Mouse (Mus musculus) hindbrain, embryonic 14.5 days (tissue): ENCODE measurements around the gene Fut2. TPM values are rescaled to one million over a fixed set of nuclear protein-coding genes. Genes with fewer than 3 reads are reported as not detected.

ENCODE experiments used
- ATAC-seq: fragments of 200-750 bp; cut with Nextera tagmentation; 2 replicates; pipeline ENCODE4 v1.8.0; 2017; ENCODE audit warnings: moderate number of reproducible peaks, mild to moderate bottlenecking, moderate TSS enrichment, moderate library complexity; ENCODE audit not compliant: low FRiP score
- DNase-seq: peaks from one replicate; pipeline ENCODE4 v3.0.0-alpha.2; 2015; ENCODE audit warnings: low spot score
- H3K27ac ChIP-seq: fragments of 300-500 bp; sonication (generic); 2 replicates; pipeline ENCODE4 v1.5.1; 2014; ENCODE audit warnings: mild to moderate bottlenecking, moderate library complexity
- H3K27me3 ChIP-seq: fragments of 300-500 bp; sonication (generic); 2 replicates; pipeline ENCODE4 v1.6.1; 2014; ENCODE audit warnings: mild to moderate bottlenecking, low read length, mixed read lengths; ENCODE audit not compliant: control insufficient read depth, insufficient read depth
- H3K36me3 ChIP-seq: fragments of 300-500 bp; sonication (generic); replicated peaks from 2 replicates; pipeline ENCODE4 v1.6.1; 2014; ENCODE audit not compliant: control insufficient read depth, insufficient read depth
- H3K4me1 ChIP-seq: fragments of 300-500 bp; sonication (generic); replicated peaks from 2 replicates; pipeline ENCODE4 v1.6.1; 2014; ENCODE audit warnings: antibody characterized with exemption, low read length, mixed read lengths; ENCODE audit not compliant: control insufficient read depth, insufficient read depth
- H3K4me2 ChIP-seq: fragments of 300-500 bp; sonication (generic); replicated peaks from 2 replicates; pipeline ENCODE4 v1.6.1; 2014; ENCODE audit warnings: mild to moderate bottlenecking, moderate library complexity
- H3K4me3 ChIP-seq: fragments of 300-500 bp; sonication (generic); replicated peaks from 2 replicates; pipeline ENCODE4 v1.5.1; 2014; ENCODE audit warnings: mild to moderate bottlenecking, low read length
- H3K9ac ChIP-seq: fragments of 300-500 bp; sonication (generic); 2 replicates; pipeline ENCODE4 v1.6.1; 2014
- H3K9me3 ChIP-seq: fragments of 300-500 bp; sonication (generic); 2 replicates; pipeline ENCODE4 v1.6.1; 2016; ENCODE audit warnings: low read length; ENCODE audit not compliant: control insufficient read depth
- WGBS: fragments of 180-500 bp; shearing (Covaris S2); extraction: QIAGEN DNeasy Blood & Tissue Kit; methylation state at CpG from one replicate; pipeline ENCODE4 v1.1.7; 2014; 5-methylcytosine and 5-hydroxymethylcytosine counted together
- polyA plus RNA-seq: library from polyadenylated mRNA; unstranded; fragments of >200 nt; fragmentation: Nextera tagmentation; extraction: Ambion mirVana; gene quantifications from 2 replicates; pipeline ENCODE4 v1.2.1, GENCODE M21; 2014

Fut2 gene
- polyA plus RNA-seq, 1 experiment from 2014 or later = 0.11 TPM

DNA sequence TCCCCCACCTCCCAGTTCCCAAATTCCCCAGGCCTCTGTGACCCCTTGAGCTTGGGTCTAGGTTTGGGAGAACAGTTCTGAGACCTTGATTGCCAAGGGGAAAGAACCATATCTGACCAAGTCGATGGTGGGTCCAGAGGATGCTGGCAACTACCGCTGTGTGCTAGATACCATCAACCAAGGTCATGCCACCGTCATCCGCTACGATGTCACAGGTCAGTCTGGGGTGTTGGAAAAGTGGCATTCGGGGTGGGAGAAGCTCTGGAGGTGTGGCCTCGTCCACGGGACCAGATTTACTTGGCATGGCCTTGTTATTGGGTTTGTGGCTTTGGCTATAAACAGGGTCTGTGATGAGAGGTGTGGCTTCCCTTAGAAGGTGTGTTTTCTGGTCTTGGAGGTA lies 40.7 kb downstream of the Fut2 start:
- H3K4me2 ChIP-seq = no peak overlapping the region
- H3K27me3 ChIP-seq = no peaks in the 10 kb centered on the region; the same call in 1 of the 2 replicates
- no peak overlapping the region for H3K4me3 ChIP-seq
- ATAC-seq = no peak
- no peak for DNase-seq
- no peaks in the 10 kb centered on the region for H3K36me3 ChIP-seq
- no peaks in the 10 kb centered on the region for H3K9me3 ChIP-seq
- H3K27ac ChIP-seq = no peak overlapping the region
- no peak overlapping the region for H3K9ac ChIP-seq
- peaks cover 7% of the 10 kb centered on the region; the same call in 1 of the 2 replicates for H3K4me1 ChIP-seq
- WGBS = 87% methylated on average over 8 of the region's 8 CpGs

DNA sequence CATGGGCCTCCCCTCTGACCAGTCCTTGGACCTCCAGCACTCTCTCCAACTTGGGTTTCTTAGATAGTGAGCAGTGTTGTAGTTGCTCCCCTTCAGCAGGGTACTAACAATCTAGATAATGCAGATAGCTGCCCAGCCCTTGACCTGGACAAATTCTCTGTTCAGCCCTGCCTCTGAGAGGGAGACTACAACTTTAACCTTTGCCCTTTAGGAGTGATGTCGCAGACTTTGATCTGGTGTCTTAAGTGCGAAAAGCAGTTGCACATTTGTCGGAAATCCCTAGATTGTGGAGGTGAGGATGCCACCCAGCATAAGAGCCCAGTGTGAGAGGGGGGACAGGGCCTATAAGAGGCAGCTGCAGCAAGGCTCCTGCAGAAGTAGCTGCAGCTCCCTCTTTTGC lies 41.5 kb downstream of the Fut2 start:
- no peak overlapping the region for H3K4me3 ChIP-seq
- H3K27me3 ChIP-seq = no peaks in the 10 kb centered on the region; the same call in 1 of the 2 replicates
- ATAC-seq (no peak), DNase-seq (no peak)
- H3K4me2 ChIP-seq = no peak overlapping the region
- H3K9ac ChIP-seq = no peak overlapping the region
- H3K27ac ChIP-seq = no peak overlapping the region
- H3K36me3 ChIP-seq = no peaks in the 10 kb centered on the region
- peaks cover 7% of the 10 kb centered on the region; the same call in 1 of the 2 replicates for H3K4me1 ChIP-seq
- WGBS = 88% methylated on average over 3 of the region's 3 CpGs
- H3K9me3 ChIP-seq = no peaks in the 10 kb centered on the region

DNA sequence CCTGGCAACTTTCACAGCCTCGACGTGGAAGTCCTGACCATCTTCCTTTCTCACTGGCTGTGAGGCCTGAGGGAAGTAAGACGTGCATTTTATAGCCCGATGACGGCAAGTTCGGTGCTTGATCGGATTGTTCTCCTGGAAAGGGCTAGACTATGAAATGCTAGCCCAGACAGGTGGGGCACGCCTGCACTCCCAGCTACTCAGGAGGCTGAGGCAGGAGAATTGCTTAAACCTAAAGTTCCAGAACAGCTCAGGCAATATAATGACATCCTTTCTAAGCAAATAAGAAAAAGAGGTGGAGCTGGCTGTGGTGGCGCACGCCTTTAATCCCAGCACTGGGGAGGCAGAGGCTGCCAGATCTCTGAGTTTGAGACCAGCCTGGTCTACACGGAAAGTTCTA lies 42.7 kb downstream of the Fut2 start:
- WGBS = 96% methylated on average over 11 of the region's 11 CpGs
- Histone ChIP-seq H3K4me2 (no peak overlapping the region), H3K27me3 (peaks cover 7% of the 10 kb centered on the region), H3K9me3 (no peaks in the 10 kb centered on the region), H3K4me3 (no peak overlapping the region), H3K4me1 (peaks cover 7% of the 10 kb centered on the region; the same call in 1 of the 2 replicates), H3K27ac (no peak overlapping the region), H3K36me3 (no peaks in the 10 kb centered on the region), H3K9ac (no peak overlapping the region)
- no peak for DNase-seq
- ATAC-seq = no peak

DNA sequence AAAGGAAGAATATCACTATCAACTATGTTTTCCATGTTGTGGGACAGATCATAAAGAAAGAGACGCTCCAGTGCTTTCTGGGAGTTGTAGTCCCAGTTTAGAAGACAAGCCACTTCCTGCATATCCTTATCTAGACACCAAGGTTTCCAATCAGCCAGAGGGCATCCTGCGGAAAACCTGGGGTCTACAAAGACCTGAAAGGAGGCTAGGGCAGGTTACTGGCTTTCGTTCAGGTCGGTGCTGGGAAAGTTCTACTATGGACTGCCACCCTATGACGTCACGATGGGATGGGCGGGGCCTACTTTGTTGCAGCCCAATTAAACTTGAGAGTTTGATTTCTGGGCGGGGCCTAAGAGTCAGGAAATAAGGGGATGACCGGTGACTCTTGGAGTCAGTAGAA lies 44.8 kb downstream of the Fut2 start, which contains the start of gene Izumo1:
Izumo1 (plus strand) TSS at position 369 of the 400 bp plus-strand sequence.
- Histone ChIP-seq H3K4me2 (no peak within 1 kb of the TSS), H3K9me3 (no peaks in the 10 kb centered on the region), H3K4me1 (no peaks in the 10 kb centered on the region), H3K27me3 (peaks cover 28% of the 10 kb centered on the region), H3K9ac (no peak within 1 kb of the TSS), H3K27ac (no peak within 1 kb of the TSS), H3K4me3 (no peak within 1 kb of the TSS), H3K36me3 (no peaks in the 10 kb centered on the region)
- DNase-seq (no peak), ATAC-seq (no peak)
- WGBS = 37% methylated on average over 9 of the region's 9 CpGs

DNA sequence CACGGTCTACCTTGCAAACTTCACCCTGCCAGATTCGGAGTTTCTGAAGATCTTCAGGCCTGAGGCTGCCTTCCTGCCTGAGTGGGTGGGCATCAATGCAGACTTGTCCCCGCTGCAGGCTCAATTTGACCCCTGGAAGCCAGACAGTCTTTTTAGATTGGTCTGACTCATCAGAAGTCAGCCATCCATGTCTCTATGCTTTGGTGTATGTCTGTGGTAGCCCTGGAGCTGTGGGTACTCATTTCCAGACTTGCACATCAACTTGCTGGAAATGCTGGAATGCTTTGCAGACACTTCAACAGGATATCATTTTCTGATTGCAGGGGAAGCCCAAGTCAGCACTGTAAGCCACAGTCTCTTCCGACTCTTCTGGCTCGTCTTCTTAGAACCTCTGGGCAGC lies 46.6 kb downstream of the Fut2 start:
- ATAC-seq (no peak), DNase-seq (no peak)
- peaks cover 40% of the 10 kb centered on the region for H3K27me3 ChIP-seq
- WGBS = 91% methylated on average over 5 of the region's 5 CpGs
- no peak overlapping the region for H3K4me3 ChIP-seq
- H3K36me3 ChIP-seq = no peaks in the 10 kb centered on the region
- no peaks in the 10 kb centered on the region for H3K9me3 ChIP-seq
- no peak overlapping the region for H3K27ac ChIP-seq
- no peak overlapping the region for H3K9ac ChIP-seq
- H3K4me1 ChIP-seq = no peaks in the 10 kb centered on the region
- H3K4me2 ChIP-seq = no peak overlapping the region

DNA sequence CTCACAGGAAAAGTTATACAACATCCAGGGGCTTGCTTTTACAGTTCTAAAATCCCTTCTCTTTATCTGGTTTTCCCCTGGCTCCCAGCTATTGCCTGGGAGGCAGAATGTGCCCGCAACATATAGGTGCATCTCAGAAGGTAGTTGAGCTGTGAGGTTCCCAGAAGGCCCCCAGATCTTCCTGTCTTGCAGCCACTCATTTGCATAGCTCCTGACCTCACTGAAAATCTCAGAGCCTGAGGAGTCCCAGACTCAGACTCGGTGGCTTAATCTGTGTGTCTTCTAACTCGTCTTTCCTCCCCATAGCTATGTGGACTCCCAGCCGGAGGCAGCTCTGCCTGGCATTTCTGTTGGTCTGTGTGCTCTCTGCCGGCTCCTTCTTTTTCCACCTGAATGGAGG lies 47.9 kb downstream of the Fut2 start:
- no peak for ATAC-seq
- peaks cover 40% of the 10 kb centered on the region for H3K27me3 ChIP-seq
- no peak for DNase-seq
- no peaks in the 10 kb centered on the region for H3K9me3 ChIP-seq
- no peak overlapping the region for H3K4me3 ChIP-seq
- H3K9ac ChIP-seq = no peak overlapping the region
- 87% methylated on average over 5 of the region's 5 CpGs for WGBS
- H3K36me3 ChIP-seq = no peaks in the 10 kb centered on the region
- no peak overlapping the region for H3K4me2 ChIP-seq
- H3K4me1 ChIP-seq = no peaks in the 10 kb centered on the region
- H3K27ac ChIP-seq = no peak overlapping the region

DNA sequence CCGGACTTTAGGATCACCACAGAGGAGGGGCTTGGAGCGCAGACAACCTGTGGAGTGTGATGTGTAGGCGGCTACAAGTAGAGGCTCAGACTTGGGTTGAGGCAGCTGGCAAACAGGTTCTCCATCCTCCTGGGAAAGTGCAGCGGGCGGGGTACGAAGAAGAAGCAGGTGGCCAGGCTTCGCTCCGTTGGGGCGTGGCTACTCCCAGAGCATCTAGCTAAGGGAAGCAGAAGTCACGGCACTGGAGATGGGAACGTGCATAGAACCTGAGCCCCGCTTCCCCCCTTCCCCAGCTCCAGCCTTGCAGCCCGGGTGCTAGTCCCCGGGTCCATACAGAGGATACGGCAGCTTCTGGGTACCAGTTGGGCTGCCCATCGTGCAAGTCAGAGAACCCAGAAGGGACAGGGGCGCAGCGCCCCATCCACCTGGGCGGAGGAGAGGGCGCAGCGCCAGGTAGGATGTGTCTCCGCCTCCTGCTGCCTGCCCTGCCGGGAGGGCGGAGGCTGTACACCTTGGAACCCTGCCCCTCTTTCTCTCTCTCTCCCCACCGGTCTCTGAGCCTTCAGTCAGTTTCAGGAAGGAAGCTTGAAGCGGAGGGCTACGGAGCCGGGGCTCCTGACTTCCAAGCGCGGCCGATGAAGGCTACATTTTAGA lies 49.0 kb downstream of the Fut2 start, which contains the start of gene Fut1:
Fut1 (plus strand) TSS at position 248 of the 654 bp plus-strand sequence.
- ATAC-seq (no peak), DNase-seq (no peak)
- WGBS = 8% methylated on average over 31 of the region's 31 CpGs
- Histone ChIP-seq H3K9ac (0 out of 2 replicates have a peak within 1 kb of the TSS, but pooled peaks have one; percentile 11), H3K9me3 (no peaks in the 10 kb centered on the region), H3K4me3 (no peak within 1 kb of the TSS), H3K4me1 (no peaks in the 10 kb centered on the region), H3K36me3 (no peaks in the 10 kb centered on the region), H3K4me2 (peak within 1 kb of the TSS; percentile 27), H3K27me3 (peaks cover 40% of the 10 kb centered on the region), H3K27ac (no peak within 1 kb of the TSS)

DNA sequence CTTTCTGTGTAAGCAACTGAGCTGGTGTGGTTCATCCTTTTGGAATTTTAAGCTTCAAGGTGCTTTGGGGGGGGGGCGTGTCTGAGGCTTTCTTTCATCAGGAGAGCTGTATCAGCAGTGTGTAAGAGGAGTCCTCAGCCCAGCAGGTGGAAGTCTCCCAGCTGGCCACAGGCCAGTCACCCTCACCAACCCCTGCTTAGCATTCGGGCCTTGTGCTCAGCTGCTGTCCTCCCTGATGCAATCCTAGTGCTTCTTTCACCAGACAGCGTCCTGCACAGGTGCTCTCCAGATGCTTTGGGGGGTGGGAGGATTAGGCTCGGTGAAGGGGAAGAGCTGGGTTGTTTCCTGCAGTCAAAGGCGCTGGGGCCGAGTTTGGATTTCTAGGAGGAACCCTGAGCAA lies 49.9 kb downstream of the Fut2 start:
- Histone ChIP-seq H3K36me3 (no peaks in the 10 kb centered on the region), H3K4me2 (no peak overlapping the region), H3K4me1 (no peaks in the 10 kb centered on the region), H3K9me3 (no peaks in the 10 kb centered on the region), H3K4me3 (no peak overlapping the region), H3K27me3 (peaks cover 40% of the 10 kb centered on the region), H3K9ac (no peak overlapping the region), H3K27ac (no peak overlapping the region)
- no peak for DNase-seq
- ATAC-seq = no peak
- WGBS = 31% methylated on average over 6 of the region's 6 CpGs

DNA sequence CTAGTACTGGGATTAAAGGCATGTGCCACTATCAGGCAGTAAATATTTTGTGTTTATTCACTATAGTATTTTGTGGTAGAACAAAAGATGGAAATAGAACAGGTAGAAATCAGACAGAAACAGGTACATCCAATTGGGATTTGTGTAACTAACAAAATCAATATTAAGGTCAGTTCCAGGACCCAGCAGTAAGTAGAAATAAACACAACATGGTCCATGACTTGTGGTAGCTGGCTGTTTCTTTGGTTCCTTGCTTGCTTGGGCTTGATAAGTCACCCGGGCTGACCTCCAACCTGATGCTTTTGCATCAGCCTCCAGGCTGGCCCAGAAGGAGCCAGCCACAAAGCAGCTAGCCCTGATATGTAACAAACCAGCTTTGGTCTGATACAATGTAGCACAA lies 56.7 kb downstream of the Fut2 start:
- DNase-seq = no peak
- 71% methylated on average over 1 of the region's 1 CpGs for WGBS
- H3K4me2 ChIP-seq = no peak overlapping the region
- H3K4me3 ChIP-seq = no peak overlapping the region
- no peak overlapping the region for H3K27ac ChIP-seq
- no peaks in the 10 kb centered on the region for H3K4me1 ChIP-seq
- H3K9me3 ChIP-seq = no peaks in the 10 kb centered on the region
- H3K36me3 ChIP-seq = no peaks in the 10 kb centered on the region
- no peak overlapping the region for H3K9ac ChIP-seq
- no peak for ATAC-seq
- H3K27me3 ChIP-seq = no peaks in the 10 kb centered on the region
